Mouse (Mus musculus): ENCODE data around the gene Ppp1r12b.

Ppp1r12b gene

GRCm38 (mm10) chr1:134942898-134943297 lies 12.8 kb downstream of the Ppp1r12b start:
- no peak for DNase-seq (ENCODE audit: extremely low spot score, low read depth, low spot score)

- DNase-seq (ENCODE audit: extremely low spot score, low read depth, low spot score), result no peak
Observed at GRCm38 (mm10) chr1:134940863-134941262, 14.9 kb downstream of the Ppp1r12b start.

GRCm38 (mm10) chr1:134938233-134938632 lies 17.5 kb downstream of the Ppp1r12b start:
- DNase-seq (ENCODE audit: extremely low spot score, low read depth, low spot score), result no peak

DNA sequence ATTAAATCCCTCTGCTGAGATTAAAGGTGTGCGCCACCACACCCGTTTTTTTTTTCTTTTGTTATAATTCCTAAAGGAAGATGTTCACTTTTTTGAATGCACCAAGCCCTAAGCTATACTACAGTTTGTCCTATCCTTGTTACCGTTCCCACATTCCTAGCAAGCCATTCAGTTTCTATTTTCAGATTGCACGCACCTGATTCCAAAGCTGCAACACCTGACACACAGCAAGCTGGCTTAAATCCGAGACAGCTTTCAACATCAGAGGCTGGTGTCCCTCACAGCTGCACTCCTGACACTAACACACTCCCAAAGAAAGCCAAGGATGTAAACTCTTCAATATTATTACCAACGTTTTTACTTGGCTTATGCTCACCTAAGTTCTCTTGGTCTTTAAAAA lies 19.4 kb downstream of the Ppp1r12b start:
- no peak for DNase-seq (ENCODE audit: extremely low spot score, low read depth, low spot score)

GRCm38 (mm10) chr1:134932431-134932830 lies 23.3 kb downstream of the Ppp1r12b start:
- no peak for DNase-seq (ENCODE audit: extremely low spot score, low read depth, low spot score)

DNA sequence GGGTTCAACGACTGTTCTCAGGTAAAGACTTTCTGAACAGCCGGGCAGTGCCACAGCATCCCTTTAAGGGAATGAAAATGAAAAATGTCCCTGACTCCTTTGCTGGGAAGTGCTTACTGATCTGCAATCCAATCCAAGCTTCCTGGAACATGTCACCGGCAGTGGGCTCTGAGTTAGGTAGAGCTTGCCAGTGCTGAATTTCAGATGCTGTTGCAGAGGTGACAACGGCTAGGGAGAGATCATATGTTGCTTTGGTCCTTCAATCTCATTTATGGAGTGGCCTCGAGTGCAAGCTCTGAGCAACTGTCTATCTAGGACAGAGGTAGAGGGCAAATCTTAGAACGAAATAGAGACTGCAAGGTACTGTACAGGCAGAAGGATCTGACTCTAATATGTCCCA lies 36.7 kb downstream of the Ppp1r12b start:
- DNase-seq (ENCODE audit: extremely low spot score, low read depth, low spot score), result no peak

GRCm38 (mm10) chr1:134915421-134915820 lies 40.3 kb downstream of the Ppp1r12b start:
- no peak for DNase-seq (ENCODE audit: extremely low spot score, low read depth, low spot score)

DNA sequence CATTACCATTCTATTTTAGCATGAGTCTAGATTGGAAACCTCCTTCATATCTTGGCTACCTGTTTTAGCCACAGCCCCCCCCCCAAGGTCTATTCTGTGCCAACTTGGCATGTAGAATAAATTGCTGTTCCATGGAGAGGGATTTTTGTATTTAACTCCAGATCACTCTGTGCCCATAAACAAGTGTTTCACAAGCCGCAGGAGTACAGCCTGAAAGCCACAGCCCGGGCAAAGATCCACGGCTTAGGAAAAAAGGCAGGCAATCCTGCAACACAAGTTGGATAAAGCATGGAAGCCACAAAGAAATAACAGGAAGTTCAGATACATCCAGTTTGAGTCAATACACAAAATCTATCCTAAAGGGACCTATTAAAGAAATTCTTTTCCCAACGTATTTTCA lies 42.2 kb downstream of the Ppp1r12b start:
- DNase-seq (ENCODE audit: extremely low spot score, low read depth, low spot score), result no peak

- DNase-seq (ENCODE audit: extremely low spot score, low read depth, low spot score), result no peak
Observed at GRCm38 (mm10) chr1:134911892-134912291, 43.9 kb downstream of the Ppp1r12b start.

DNA sequence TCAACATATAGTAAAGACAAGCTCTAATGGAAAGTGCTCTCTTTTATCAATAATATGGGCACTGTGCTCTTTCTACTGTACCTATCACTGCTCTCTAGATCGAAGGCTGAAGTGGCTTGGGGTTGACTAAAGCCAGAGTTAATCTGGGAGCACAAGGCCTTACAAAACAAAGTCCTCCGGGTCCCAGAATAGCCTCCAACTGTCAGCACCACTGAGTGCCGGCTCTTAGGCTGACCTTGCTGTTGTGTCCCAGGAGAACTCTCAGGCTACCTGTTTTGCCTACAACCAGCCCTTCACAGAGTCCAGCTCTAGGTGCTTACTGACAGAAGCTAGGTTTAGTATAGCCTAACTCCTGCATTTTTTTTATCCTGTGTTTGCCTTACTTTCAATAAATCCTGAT lies 45.7 kb downstream of the Ppp1r12b start:
- no peak for DNase-seq (ENCODE audit: extremely low spot score, low read depth, low spot score)

DNA sequence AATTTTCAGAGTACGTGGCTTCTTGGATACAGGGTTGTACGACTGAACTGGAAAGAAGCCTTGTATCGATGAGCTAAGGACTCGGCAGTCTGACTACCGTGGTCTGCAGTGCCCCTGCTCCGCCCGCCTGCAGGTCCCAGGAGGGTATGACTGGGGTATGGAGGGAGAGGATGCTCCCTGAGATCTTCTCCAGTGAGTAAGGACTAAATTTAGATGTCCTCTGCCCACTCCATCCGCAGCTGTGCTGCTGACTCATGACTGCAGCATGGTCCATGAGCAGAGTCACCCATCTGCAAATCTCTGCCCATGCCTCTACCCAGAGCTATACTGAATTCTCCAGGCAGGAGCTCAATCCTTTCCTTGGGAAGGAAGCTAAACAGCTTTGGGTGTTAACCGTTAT lies 46.3 kb downstream of the Ppp1r12b start:
- DNase-seq (ENCODE audit: extremely low spot score, low read depth, low spot score), result no peak

- DNase-seq (ENCODE audit: extremely low spot score, low read depth, low spot score), result no peak
Observed at GRCm38 (mm10) chr1:134902051-134902619, 53.6 kb downstream of the Ppp1r12b start.

GRCm38 (mm10) chr1:134896008-134896407 lies 59.7 kb downstream of the Ppp1r12b start:
- no peak for DNase-seq (ENCODE audit: extremely low spot score, low read depth, low spot score)

DNA sequence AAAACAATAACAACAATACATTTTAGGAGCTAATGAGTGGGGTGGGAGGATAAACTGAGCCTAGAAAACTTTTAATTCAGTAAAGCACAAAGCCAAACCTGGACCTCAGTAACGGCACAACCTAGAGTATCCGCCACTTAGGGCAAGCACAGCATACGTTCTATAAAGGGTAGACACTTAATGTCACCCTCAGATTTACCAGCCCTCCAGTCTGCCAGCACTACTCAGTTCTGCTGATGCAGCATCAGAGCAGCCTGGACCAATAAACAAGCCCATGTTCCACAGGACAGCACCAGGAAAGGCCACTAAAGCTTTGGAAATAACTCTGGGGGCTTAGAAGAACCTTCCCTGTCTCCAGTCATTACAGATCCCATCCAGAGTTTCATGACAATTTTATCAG lies 60.9 kb downstream of the Ppp1r12b start:
- no peak for DNase-seq (ENCODE audit: extremely low spot score, low read depth, low spot score)

GRCm38 (mm10) chr1:134891916-134892315 lies 63.8 kb downstream of the Ppp1r12b start:
- DNase-seq (ENCODE audit: extremely low spot score, low read depth, low spot score), result no peak

- no peak for DNase-seq (ENCODE audit: extremely low spot score, low read depth, low spot score)
Observed at GRCm38 (mm10) chr1:134889629-134890028, 66.1 kb downstream of the Ppp1r12b start.

GRCm38 (mm10) chr1:134875800-134876199 lies 79.9 kb downstream of the Ppp1r12b start:
- no peak for DNase-seq (ENCODE audit: extremely low spot score, low read depth, low spot score)

GRCm38 (mm10) chr1:134872678-134873077 lies 83.1 kb downstream of the Ppp1r12b start:
- no peak for DNase-seq (ENCODE audit: extremely low spot score, low read depth, low spot score)

- no peak for DNase-seq (ENCODE audit: extremely low spot score, low read depth, low spot score)
Observed at GRCm38 (mm10) chr1:134866426-134866825, 89.3 kb downstream of the Ppp1r12b start.

GRCm38 (mm10) chr1:134865552-134865951 lies 90.2 kb downstream of the Ppp1r12b start:
- DNase-seq (ENCODE audit: extremely low spot score, low read depth, low spot score), result no peak

- no peak for DNase-seq (ENCODE audit: extremely low spot score, low read depth, low spot score)
Observed at GRCm38 (mm10) chr1:134860538-134860937, 95.2 kb downstream of the Ppp1r12b start.

DNA sequence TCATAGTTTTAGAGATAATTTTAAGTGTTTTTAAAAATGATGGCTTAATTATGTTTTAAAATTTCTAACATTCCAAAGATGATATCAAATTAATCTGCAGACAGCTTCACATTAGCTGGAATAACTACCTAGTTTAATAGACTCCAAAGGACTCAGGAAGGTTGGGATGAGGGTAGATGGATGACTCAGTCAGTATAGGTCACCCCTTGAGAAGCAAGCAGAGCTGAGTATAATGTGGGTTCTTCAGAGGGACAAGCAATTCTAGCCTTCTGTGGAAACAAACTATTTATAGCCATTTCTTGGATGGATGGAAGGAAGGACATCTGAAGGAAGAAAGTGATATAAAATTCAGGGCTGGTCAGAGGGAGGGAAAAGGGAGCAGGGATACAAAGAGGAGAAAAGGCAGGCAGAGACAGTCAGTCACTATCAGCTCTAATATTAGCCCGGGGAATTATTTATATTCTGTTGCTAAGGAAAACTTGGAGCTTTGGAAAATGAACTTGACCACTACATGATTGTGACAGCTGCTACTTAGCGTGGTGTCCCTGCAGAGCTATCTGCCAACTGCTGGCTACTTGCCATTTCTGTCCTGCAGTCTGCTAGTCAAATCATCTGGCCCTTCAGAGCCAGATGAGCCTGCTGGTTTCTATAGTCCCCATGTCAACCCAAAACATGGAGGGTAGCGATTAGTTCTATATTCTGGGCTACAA lies 97.2 kb downstream of the Ppp1r12b start:
- DNase-seq (ENCODE audit: extremely low spot score, low read depth, low spot score), result no peak
